Mouse (Mus musculus): ENCODE results near the gene Adamts17. TPM values are rescaled to one million over a fixed set of nuclear protein-coding genes. Genes with fewer than 3 reads are reported as not detected.

The Adamts17 gene
- polyA plus RNA-seq, 1 experiment, result 1.5 TPM

DNA sequence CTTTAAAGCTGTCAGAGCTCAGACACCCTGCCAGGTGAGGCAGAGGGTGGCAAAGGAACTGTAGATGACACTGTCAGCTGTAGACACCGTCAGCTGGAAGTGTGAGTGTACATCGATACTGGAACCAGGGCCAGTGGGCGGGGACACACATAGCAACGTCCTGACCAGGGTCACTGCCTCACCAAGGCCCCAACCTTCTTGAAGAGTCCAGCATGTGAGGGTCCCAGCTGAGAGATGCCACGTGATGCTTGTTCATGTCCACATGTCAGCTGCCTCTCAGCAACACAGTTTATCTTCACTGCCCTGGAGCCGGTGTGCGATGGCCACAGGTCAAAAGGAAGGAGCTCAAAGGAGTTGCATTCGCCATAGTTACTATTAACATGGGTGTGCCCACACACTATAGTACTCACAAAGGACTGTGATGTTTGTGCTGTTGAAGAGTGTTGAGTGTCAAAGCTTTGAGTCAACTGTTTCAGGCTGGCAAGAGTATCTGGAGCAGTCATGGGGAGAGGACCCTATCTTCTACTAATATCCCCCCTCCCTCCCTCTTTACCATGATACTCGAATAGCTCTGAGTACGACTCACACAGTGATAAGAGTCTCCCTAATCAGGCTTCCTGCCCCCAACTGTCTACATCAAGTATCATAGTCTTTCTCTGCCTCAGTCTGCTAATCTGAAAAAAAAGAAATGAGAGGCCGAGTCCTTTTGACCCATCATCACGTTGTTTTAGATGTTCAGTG is 172.6 kb downstream of the Adamts17 start:
- no peaks in the 10 kb centered on the region for H3K27me3 ChIP-seq (ENCODE audit: control insufficient read depth, insufficient read depth, low read length)
- peaks cover 5% of the 10 kb centered on the region; the same call in 1 of the 2 replicates for H3K4me1 ChIP-seq (ENCODE audit: control insufficient read depth, insufficient read depth, insufficient read length, low read length)
- WGBS, result 70% methylated on average over 12 of the region's 12 CpGs
- H3K4me3 ChIP-seq (ENCODE audit: low read depth, low read length), result no peak overlapping the region
- TF ChIP-seq POLR2A (IDR thresholded peaks at IDR 0.05; ENCODE audit: low read depth, low read length) (no peak), CTCF (IDR thresholded peaks at IDR 0.05; ENCODE audit: extremely low read depth, insufficient read length, insufficient replicate concordance, low read depth, low read length) (no peak)
- H3K36me3 ChIP-seq (ENCODE audit: control insufficient read depth, insufficient read depth, low read length), result no peaks in the 10 kb centered on the region
- no peak overlapping the region for H3K27ac ChIP-seq (ENCODE audit: insufficient read depth, low read depth, low read length)

DNA sequence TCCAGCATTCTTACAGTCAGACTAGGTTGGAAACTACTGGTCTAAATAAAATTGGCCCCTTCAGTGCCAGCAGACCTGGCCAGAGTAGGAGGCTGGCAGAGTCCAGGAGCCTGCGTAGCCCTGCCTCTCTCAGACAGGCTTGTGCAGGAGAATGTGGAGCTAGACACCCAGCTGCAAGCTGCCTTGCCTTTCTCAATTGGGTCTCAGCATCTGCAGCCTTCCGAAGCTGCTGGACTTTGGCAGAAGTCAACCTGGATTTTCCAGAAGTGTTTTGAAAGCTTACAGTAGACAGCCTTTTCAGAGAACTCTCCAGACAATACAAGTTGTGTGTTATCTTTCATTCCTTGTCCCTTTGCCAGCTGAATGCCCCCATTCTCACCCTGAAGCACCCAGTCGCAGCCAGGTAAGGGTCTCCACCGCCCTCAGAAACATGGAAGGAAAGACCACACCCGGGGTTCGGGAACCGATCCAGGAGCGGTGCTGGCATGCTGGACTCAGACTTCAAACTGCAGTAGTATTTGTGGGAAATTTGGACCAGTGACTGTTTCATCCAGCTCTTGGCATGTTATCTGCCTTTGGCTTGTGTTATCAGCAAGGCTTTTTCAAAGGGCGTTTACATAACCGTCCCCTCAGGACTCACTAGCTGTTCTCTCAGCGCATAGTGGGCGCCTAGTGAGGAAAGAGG is 173.8 kb downstream of the Adamts17 start:
- TF ChIP-seq POLR2A (IDR thresholded peaks at IDR 0.05; ENCODE audit: low read depth, low read length) (no peak), CTCF (IDR thresholded peaks at IDR 0.05; ENCODE audit: extremely low read depth, insufficient read length, insufficient replicate concordance, low read depth, low read length) (no peak)
- WGBS, result 24% methylated on average over 12 of the region's 12 CpGs
- Histone ChIP-seq H3K27ac (ENCODE audit: insufficient read depth, low read depth, low read length) (no peak overlapping the region), H3K4me1 (ENCODE audit: control insufficient read depth, insufficient read depth, insufficient read length, low read length) (peaks cover 5% of the 10 kb centered on the region; the same call in 1 of the 2 replicates), H3K36me3 (ENCODE audit: control insufficient read depth, insufficient read depth, low read length) (no peaks in the 10 kb centered on the region), H3K4me3 (ENCODE audit: low read depth, low read length) (no peak overlapping the region), H3K27me3 (ENCODE audit: control insufficient read depth, insufficient read depth, low read length) (no peaks in the 10 kb centered on the region)

DNA sequence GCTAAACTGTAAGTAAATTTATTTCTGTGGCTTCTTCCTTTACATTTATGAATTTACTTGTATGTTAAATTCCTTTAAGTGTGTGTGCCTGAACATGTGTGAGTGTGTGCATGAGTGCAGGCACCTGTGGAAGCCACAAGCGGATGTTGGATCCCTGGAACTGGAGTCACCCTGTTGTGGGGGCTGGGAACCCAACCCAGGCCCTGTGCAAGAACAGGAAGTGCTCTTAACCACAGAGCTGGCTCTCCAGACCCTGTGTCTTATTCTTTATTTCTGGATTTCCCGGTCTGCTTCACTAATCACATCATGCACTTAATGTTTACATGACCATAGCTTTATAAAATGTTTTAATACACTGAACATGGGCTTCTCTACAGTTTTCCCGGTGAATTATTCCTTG is 180.4 kb downstream of the Adamts17 start:
- Histone ChIP-seq H3K4me3 (ENCODE audit: low read depth, low read length) (no peak overlapping the region), H3K27ac (ENCODE audit: insufficient read depth, low read depth, low read length) (no peak overlapping the region), H3K36me3 (ENCODE audit: control insufficient read depth, insufficient read depth, low read length) (no peaks in the 10 kb centered on the region), H3K27me3 (ENCODE audit: control insufficient read depth, insufficient read depth, low read length) (no peaks in the 10 kb centered on the region), H3K4me1 (ENCODE audit: control insufficient read depth, insufficient read depth, insufficient read length, low read length) (no peaks in the 10 kb centered on the region)
- WGBS, result 81% methylated on average over 3 of the region's 3 CpGs
- no peak for TF ChIP-seq POLR2A (IDR thresholded peaks at IDR 0.05; ENCODE audit: low read depth, low read length)
- no peak for TF ChIP-seq CTCF (IDR thresholded peaks at IDR 0.05; ENCODE audit: extremely low read depth, insufficient read length, insufficient replicate concordance, low read depth, low read length)

DNA sequence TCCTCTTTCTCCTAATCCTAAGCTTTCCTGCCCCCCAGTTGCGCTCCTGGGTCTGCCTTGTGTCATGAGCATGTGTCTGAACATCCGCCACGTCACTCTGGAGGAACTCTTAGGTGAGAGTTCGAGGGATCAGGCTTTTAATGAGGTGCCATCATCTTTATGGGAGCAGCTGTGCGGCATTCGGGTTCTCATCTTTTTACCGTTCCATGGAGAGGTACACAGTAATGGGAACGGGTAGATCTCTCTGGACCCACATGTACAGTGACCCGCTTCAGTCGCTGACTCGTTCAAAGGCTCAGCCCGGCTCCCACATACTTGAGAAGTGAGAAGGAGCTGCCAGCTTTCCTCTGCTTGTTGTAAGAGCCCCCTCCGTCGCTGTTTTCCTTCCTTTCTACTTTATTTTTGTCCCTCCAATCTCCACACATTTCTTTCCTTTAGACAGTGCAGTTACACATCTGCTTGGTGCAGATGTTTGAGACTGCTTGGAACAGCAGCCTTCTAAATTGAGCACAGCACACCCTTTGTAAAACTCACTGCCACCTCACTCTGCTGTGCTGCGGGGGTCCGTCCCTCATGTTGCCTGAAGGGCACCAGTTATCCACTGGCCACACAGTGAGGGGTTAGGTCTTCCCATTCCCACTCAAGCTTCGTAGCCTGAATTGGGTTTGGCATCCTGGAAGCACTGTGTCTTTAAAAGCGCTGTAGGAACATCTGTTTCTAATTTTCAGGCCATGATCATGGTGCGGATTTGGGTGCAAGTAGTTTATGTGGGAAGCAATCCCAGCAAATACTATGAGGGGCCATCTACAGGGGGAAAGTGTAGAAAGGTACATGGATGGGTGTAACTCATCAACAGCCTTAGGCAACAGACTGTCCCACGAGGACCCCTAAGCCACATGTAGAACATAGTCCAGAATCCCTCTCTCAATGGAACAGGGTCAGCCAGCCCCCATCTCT is 186.9 kb downstream of the Adamts17 start:
- 83% methylated on average over 20 of the region's 20 CpGs for WGBS
- H3K4me3 ChIP-seq (ENCODE audit: low read depth, low read length), result no peak overlapping the region
- no peaks in the 10 kb centered on the region for H3K4me1 ChIP-seq (ENCODE audit: control insufficient read depth, insufficient read depth, insufficient read length, low read length)
- no peak overlapping the region for H3K27ac ChIP-seq (ENCODE audit: insufficient read depth, low read depth, low read length)
- H3K27me3 ChIP-seq (ENCODE audit: control insufficient read depth, insufficient read depth, low read length), result no peaks in the 10 kb centered on the region
- TF ChIP-seq POLR2A (IDR thresholded peaks at IDR 0.05; ENCODE audit: low read depth, low read length), result no peak
- TF ChIP-seq CTCF (IDR thresholded peaks at IDR 0.05; ENCODE audit: extremely low read depth, insufficient read length, insufficient replicate concordance, low read depth, low read length), result no peak
- no peaks in the 10 kb centered on the region for H3K36me3 ChIP-seq (ENCODE audit: control insufficient read depth, insufficient read depth, low read length)

DNA sequence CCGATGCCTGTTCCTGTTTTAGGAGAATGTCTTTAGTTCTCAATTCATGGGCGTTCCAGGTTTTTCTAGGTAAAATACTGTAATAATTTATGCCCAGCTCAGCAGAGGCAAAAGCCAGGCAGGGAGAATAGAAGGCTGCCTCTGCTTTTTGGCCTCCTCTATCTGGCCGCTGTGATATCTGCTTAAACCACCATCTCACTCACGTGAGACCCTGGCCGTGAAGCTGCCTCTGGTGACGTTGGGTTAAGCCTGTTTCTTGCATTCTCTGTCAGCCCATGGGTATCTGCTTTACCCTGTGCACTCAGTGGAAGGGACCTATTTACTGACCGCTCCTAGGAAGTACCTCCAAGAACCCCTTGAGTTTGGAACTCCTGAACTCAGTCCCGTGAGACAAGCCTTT is 187.7 kb downstream of the Adamts17 start:
- TF ChIP-seq POLR2A (IDR thresholded peaks at IDR 0.05; ENCODE audit: low read depth, low read length), result no peak
- TF ChIP-seq CTCF (IDR thresholded peaks at IDR 0.05; ENCODE audit: extremely low read depth, insufficient read length, insufficient replicate concordance, low read depth, low read length), result no peak
- Histone ChIP-seq H3K36me3 (ENCODE audit: control insufficient read depth, insufficient read depth, low read length) (no peaks in the 10 kb centered on the region), H3K27me3 (ENCODE audit: control insufficient read depth, insufficient read depth, low read length) (no peaks in the 10 kb centered on the region), H3K4me1 (ENCODE audit: control insufficient read depth, insufficient read depth, insufficient read length, low read length) (no peaks in the 10 kb centered on the region), H3K4me3 (ENCODE audit: low read depth, low read length) (no peak overlapping the region), H3K27ac (ENCODE audit: insufficient read depth, low read depth, low read length) (no peak overlapping the region)
- WGBS, result 93% methylated on average over 8 of the region's 8 CpGs

DNA sequence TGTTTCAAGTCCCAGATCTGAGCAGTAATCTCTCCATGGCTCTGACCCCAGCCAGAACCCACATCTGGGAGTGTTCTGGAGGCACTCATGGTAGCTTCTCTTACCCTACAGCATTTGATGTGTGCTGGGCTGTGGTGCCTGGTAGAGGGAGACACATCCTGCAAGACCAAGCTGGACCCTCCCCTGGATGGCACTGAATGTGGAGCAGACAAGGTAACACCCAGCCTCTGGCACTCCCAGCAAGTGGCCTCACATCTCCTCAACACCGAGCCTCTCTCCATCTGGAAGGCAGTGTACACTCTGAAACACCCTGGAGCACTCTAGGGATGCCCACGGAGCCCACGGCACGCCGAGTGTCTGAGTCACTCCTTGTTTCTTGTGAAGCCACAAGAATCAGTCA is 188.2 kb downstream of the Adamts17 start:
- no peak overlapping the region for H3K4me3 ChIP-seq (ENCODE audit: low read depth, low read length)
- H3K36me3 ChIP-seq (ENCODE audit: control insufficient read depth, insufficient read depth, low read length), result no peaks in the 10 kb centered on the region
- H3K27me3 ChIP-seq (ENCODE audit: control insufficient read depth, insufficient read depth, low read length), result no peaks in the 10 kb centered on the region
- TF ChIP-seq CTCF (IDR thresholded peaks at IDR 0.05; ENCODE audit: extremely low read depth, insufficient read length, insufficient replicate concordance, low read depth, low read length) (no peak), POLR2A (IDR thresholded peaks at IDR 0.05; ENCODE audit: low read depth, low read length) (no peak)
- no peaks in the 10 kb centered on the region for H3K4me1 ChIP-seq (ENCODE audit: control insufficient read depth, insufficient read depth, insufficient read length, low read length)
- H3K27ac ChIP-seq (ENCODE audit: insufficient read depth, low read depth, low read length), result no peak overlapping the region
- 94% methylated on average over 5 of the region's 5 CpGs for WGBS
